Mouse (Mus musculus) adrenal gland, adult 8-10 months (tissue): ENCODE measurements around the gene Gnb5. TPM values are rescaled to one million over a fixed set of nuclear protein-coding genes. Genes with fewer than 3 reads are reported as not detected.
A peak's percentile ranks its signal among the peaks of the same experiment; 100 is the strongest.

Source experiments
- DNase-seq: peaks from one replicate; pipeline ENCODE4 v3.0.0; 2022
- total RNA-seq, 4 experiments: library from RNA; stranded (reverse); gene quantifications; 2 replicates each; pipeline ENCODE4 v1.2.4; 2022

The Gnb5 gene
- total RNA-seq, 4 experiments from 2014 or later, result 56.0 to 79.4 (median 66.8) TPM

GRCm38 (mm10) chr9:75307015-75307414 is 927 bp downstream of the Gnb5 start:
- no peak for DNase-seq

- DNase-seq, result no peak
These were observed 2.5 kb downstream of the Gnb5 start for GRCm38 (mm10) chr9:75308621-75309020.

- DNase-seq, result no peak
These were observed 5.9 kb downstream of the Gnb5 start for GRCm38 (mm10) chr9:75312008-75312407.

GRCm38 (mm10) chr9:75313138-75313831 is 7.2 kb downstream of the Gnb5 start:
- DNase-seq, result no peak

GRCm38 (mm10) chr9:75313832-75314516 is 7.9 kb downstream of the Gnb5 start:
- peak; percentile 69 for DNase-seq

GRCm38 (mm10) chr9:75314517-75315105 is 8.5 kb downstream of the Gnb5 start:
- DNase-seq, result no peak

- DNase-seq, result no peak
These were observed 9.2 kb downstream of the Gnb5 start for GRCm38 (mm10) chr9:75315238-75315637.

- no peak for DNase-seq
These were observed 10.7 kb downstream of the Gnb5 start for GRCm38 (mm10) chr9:75316771-75317170.

- no peak for DNase-seq
These were observed 12.1 kb downstream of the Gnb5 start for GRCm38 (mm10) chr9:75318196-75318595.

GRCm38 (mm10) chr9:75319365-75319764 is 13.3 kb downstream of the Gnb5 start:
- DNase-seq, result no peak

GRCm38 (mm10) chr9:75322099-75322885 is 16.2 kb downstream of the Gnb5 start:
- DNase-seq, result no peak

- DNase-seq, result no peak
These were observed 22.0 kb downstream of the Gnb5 start for GRCm38 (mm10) chr9:75328047-75328446.

- no peak for DNase-seq
These were observed 24.7 kb downstream of the Gnb5 start for GRCm38 (mm10) chr9:75330821-75331220.

GRCm38 (mm10) chr9:75334440-75334839 is 28.4 kb downstream of the Gnb5 start:
- no peak for DNase-seq

- no peak for DNase-seq
These were observed 31.9 kb downstream of the Gnb5 start for GRCm38 (mm10) chr9:75338016-75338415.

GRCm38 (mm10) chr9:75342433-75342832 is 36.3 kb downstream of the Gnb5 start:
- DNase-seq, result no peak

- no peak for DNase-seq
These were observed 41.4 kb downstream of the Gnb5 start, which contains the start of gene Bcl2l10 for GRCm38 (mm10) chr9:75347458-75347857. Gene Bcl2l10 (plus strand): TSS chr9:75347758.

GRCm38 (mm10) chr9:75348066-75348465 is 42.0 kb downstream of the Gnb5 start:
- DNase-seq, result peak; percentile 23

GRCm38 (mm10) chr9:75348641-75349040 is 42.6 kb downstream of the Gnb5 start:
- DNase-seq, result peak; percentile 25

GRCm38 (mm10) chr9:75353094-75353493 is 47.0 kb downstream of the Gnb5 start:
- no peak for DNase-seq

GRCm38 (mm10) chr9:75355783-75356182 is 49.7 kb downstream of the Gnb5 start:
- no peak for DNase-seq

- no peak for DNase-seq
These were observed 51.1 kb downstream of the Gnb5 start for GRCm38 (mm10) chr9:75357087-75357654.
